Mouse (Mus musculus) heart, embryonic 11.5 days (tissue): Measurements from ENCODE around the gene Scml2. TPM values are rescaled to one million over a fixed set of nuclear protein-coding genes. Genes with fewer than 3 reads are reported as not detected.
"Not testable (repeated sequence)": the region's sequence is repeated elsewhere in the genome, so short reads cannot be mapped to it uniquely, and the experiment has no call there.

Source experiments
- ATAC-seq: fragments of 200-750 bp; cut with Nextera tagmentation; replicated peaks from 2 replicates; pipeline ENCODE4 v1.8.0; 2017; ENCODE audit warnings: moderate library complexity; ENCODE audit not compliant: insufficient number of reproducible peaks, low FRiP score, low TSS enrichment
- H3K27ac ChIP-seq: fragments of 300-500 bp; sonication (generic); 2 replicates; pipeline ENCODE4 v1.5.1; 2014; ENCODE audit warnings: mild to moderate bottlenecking, low read depth, low read length
- H3K27me3 ChIP-seq: fragments of 300-500 bp; sonication (generic); 2 replicates; pipeline ENCODE4 v1.6.1; 2014; ENCODE audit warnings: mild to moderate bottlenecking, low read length, mixed read lengths; ENCODE audit not compliant: control insufficient read depth, insufficient read depth
- H3K36me3 ChIP-seq: fragments of 300-500 bp; sonication (generic); 2 replicates; pipeline ENCODE4 v1.6.1; 2014; ENCODE audit warnings: mild to moderate bottlenecking, low read length, moderate library complexity, mixed read lengths; ENCODE audit not compliant: control insufficient read depth, insufficient read depth
- H3K4me1 ChIP-seq: fragments of 300-500 bp; sonication (generic); 2 replicates; pipeline ENCODE4 v1.6.1; 2014; ENCODE audit warnings: low read length; ENCODE audit not compliant: control insufficient read depth, insufficient read depth
- H3K4me2 ChIP-seq: fragments of 300-500 bp; sonication (generic); 2 replicates; pipeline ENCODE4 v1.6.1; 2014; ENCODE audit warnings: mild to moderate bottlenecking, moderate library complexity
- H3K4me3 ChIP-seq: fragments of 300-500 bp; sonication (generic); 2 replicates; pipeline ENCODE4 v1.5.1; 2014; ENCODE audit warnings: low read depth, low read length
- H3K9ac ChIP-seq: fragments of 300-500 bp; sonication (generic); 2 replicates; pipeline ENCODE4 v1.6.1; 2014; ENCODE audit warnings: mild to moderate bottlenecking, low read depth, low read length, moderate library complexity
- H3K9me3 ChIP-seq: fragments of 300-500 bp; sonication (generic); replicated peaks from 2 replicates; pipeline ENCODE4 v1.6.1; 2016; ENCODE audit warnings: low read length; ENCODE audit not compliant: control insufficient read depth
- WGBS: fragments of 180-500 bp; shearing (Covaris S2); extraction: QIAGEN DNeasy Blood & Tissue Kit; methylation state at CpG from one replicate; pipeline ENCODE4 v1.1.7; 2014; ENCODE audit not compliant: insufficient replicate concordance; 5-methylcytosine and 5-hydroxymethylcytosine counted together
- polyA plus RNA-seq: library from polyadenylated mRNA; unstranded; fragments of >200 nt; fragmentation: Nextera tagmentation; extraction: Ambion mirVana; gene quantifications from 2 replicates; pipeline ENCODE4 v1.2.1, GENCODE M21; 2014

The Scml2 gene
- polyA plus RNA-seq = 2.7 and 6.6 TPM in 2 replicates

GRCm38 (mm10) chrX:161116893-161117292 lies at the start of gene Scml2:
TSS of gene Scml2 (plus strand) at chrX:161117193.
- WGBS = no CpG with 5 or more reads among the region's 14 CpGs
- H3K9ac ChIP-seq, H3K4me2 ChIP-seq, H3K9me3 ChIP-seq, H3K27me3 ChIP-seq, H3K4me1 ChIP-seq, H3K36me3 ChIP-seq, H3K4me3 ChIP-seq, H3K27ac ChIP-seq, ATAC-seq: not testable (repeated sequence)

GRCm38 (mm10) chrX:161075576-161075975 lies 41.4 kb upstream of the Scml2 start:
- 78% methylated on average over 6 of the region's 6 CpGs for WGBS

GRCm38 (mm10) chrX:161162314-161163068 lies 45.5 kb downstream of the Scml2 start:
- no peaks in the 10 kb centered on the region for H3K27me3 ChIP-seq
- WGBS = 18% methylated on average over 22 of the region's 22 CpGs
- no peaks in the 10 kb centered on the region for H3K4me1 ChIP-seq
- H3K9ac ChIP-seq = peak overlapping the region; percentile 62; the same call in 1 of the 2 replicates
- H3K9me3 ChIP-seq = no peaks in the 10 kb centered on the region
- peak; percentile 85 for ATAC-seq
- peak overlapping the region; percentile 54 for H3K4me3 ChIP-seq
- no peak overlapping the region for H3K27ac ChIP-seq
- no peaks in the 10 kb centered on the region for H3K36me3 ChIP-seq
- peak overlapping the region; percentile 63 for H3K4me2 ChIP-seq

More at GRCm38 (mm10) chrX:161075576-161075975, 41.4 kb upstream of the Scml2 start:
- H3K4me3 ChIP-seq, ATAC-seq, H3K36me3 ChIP-seq, H3K27ac ChIP-seq, H3K4me1 ChIP-seq, H3K27me3 ChIP-seq, H3K9me3 ChIP-seq, H3K4me2 ChIP-seq, H3K9ac ChIP-seq: not testable (repeated sequence)

- H3K27me3 ChIP-seq = no peaks in the 10 kb centered on the region
- H3K36me3 ChIP-seq = no peaks in the 10 kb centered on the region
- 23% methylated on average over 6 of the region's 6 CpGs for WGBS
- no peaks in the 10 kb centered on the region for H3K4me1 ChIP-seq
- H3K4me3 ChIP-seq = peak overlapping the region; percentile 54
- H3K4me2 ChIP-seq = peak overlapping the region; percentile 63
- no peak overlapping the region for H3K27ac ChIP-seq
- peak overlapping the region; percentile 62; the same call in 1 of the 2 replicates for H3K9ac ChIP-seq
- no peaks in the 10 kb centered on the region for H3K9me3 ChIP-seq
- ATAC-seq = 0 out of 2 replicates have a peak, but pooled peaks have one; percentile 39
Observed at GRCm38 (mm10) chrX:161163069-161163416, 46.0 kb downstream of the Scml2 start.

GRCm38 (mm10) chrX:161287156-161287555 lies 170.2 kb downstream of the Scml2 start, which contains the start of gene Gm15262:
TSS of gene Gm15262 (plus strand) at chrX:161287456.
- not testable (repeated sequence) for H3K4me3 ChIP-seq, H3K36me3 ChIP-seq, H3K9ac ChIP-seq, H3K27ac ChIP-seq, H3K4me1 ChIP-seq, ATAC-seq, H3K9me3 ChIP-seq, H3K4me2 ChIP-seq, H3K27me3 ChIP-seq
- 59% methylated on average over 2 of the region's 2 CpGs for WGBS

Other genes starting within 250 kb of the Scml2 start
- gene Gja6, start 210.1 kb upstream of the Scml2 start, polyA plus RNA-seq = 0.23 TPM in 1 of 2 replicates, not detected in the other
- gene Cdkl5, start 122.5 kb upstream of the Scml2 start, polyA plus RNA-seq = 1.8 and 3.4 TPM in 2 replicates
- gene Gm15262, start 170.3 kb downstream of the Scml2 start, polyA plus RNA-seq = not detected in 2 replicates